Mouse (Mus musculus): ENCODE measurements at regions not wholly inside any gene's neighbourhood (a gene's known extent, or its start where the extent isn't known, plus 50 kb on each side); places are given as distances from the start of the nearest gene placed in this dataset.

DNA sequence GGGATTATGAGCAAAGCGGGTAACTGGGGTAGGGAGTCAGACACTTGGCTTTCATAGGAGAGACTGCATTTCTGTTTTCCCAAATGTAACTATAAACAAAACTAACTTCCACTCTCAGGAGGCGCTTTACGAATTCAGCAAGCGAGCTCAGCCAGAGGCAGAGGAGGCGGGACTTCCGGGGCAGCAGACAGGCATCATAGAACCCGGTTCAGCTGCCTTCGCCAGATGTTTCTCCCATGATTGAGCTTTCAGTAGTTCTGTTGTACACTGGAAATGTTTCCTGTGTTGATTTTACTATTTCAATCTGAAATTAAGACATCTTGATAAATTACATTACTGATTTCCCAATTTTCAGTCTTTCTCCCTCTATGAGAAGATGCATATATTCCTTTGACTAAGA is 92.9 kb downstream of the Zfp365 start:
- CTCF ChIA-PET = no interaction called here

DNA sequence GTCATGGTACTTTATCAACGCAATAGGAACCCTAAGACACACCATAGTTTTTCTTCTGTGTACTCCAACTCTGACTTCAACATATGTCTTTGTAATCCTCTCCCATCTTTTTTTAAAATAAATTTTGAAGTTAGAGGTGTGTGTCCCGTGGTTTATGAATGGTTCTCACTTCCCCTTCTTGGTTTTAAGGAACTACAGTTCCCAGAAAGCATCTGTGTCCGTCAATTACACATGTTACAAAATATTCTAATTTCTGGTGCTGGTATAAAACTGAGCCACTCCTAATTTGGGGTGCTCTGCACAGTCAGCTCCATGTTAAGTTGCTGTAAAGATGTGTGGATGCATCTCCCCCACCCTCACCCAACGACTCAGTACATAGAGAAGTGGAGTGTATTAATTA is 98.6 kb downstream of the Zfp365 start:
- CTCF ChIA-PET = no interaction called here

DNA sequence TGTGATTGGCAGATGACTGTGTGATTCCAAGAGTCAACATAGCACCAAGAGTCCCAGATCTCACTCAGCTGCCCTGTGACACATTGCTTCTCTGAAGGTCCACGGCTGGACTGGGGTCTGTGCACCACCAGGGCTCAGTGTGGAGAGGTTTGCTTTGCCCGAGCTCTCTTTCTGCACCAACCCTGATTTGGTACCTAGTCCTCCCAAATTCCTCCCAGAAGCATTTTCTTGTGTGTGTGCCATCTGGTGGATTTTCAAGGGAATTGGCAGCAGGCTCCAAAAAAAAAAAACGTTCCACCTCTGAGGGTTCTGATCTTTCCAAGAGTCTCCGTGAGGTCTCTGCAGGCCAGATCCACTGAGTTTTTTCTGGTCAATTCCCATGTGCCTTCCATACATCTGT is 107.3 kb downstream of the Zfp365 start:
- CTCF ChIA-PET = interaction anchor here (0.7 kb wide), 1 partner anchor 159 kb away, joined by 3 read pairs; no protein-coding TSS in a partner anchor

DNA sequence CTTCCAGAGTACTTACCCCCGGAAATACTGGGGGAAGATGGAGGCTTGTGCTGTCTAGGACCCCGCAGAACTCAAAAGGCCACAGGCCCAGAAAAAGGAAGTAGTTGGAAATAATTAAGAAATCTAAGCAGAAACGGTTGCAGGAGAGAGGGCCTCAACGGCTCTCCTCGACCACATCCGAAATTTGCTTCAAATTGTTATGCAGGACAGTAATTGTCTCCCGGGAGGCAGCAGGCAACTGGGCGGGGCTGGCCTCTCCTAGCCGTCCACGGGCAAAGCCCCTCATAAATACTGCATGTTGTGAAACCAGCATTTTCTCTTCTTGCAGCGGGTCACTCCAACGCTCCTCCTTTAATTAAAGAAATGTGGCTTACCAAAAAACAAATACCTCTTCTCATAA is 107.8 kb downstream of the Zfp365 start:
- CTCF ChIA-PET = interaction anchor here (0.7 kb wide), 1 partner anchor 159 kb away, joined by 3 read pairs; no protein-coding TSS in a partner anchor

DNA sequence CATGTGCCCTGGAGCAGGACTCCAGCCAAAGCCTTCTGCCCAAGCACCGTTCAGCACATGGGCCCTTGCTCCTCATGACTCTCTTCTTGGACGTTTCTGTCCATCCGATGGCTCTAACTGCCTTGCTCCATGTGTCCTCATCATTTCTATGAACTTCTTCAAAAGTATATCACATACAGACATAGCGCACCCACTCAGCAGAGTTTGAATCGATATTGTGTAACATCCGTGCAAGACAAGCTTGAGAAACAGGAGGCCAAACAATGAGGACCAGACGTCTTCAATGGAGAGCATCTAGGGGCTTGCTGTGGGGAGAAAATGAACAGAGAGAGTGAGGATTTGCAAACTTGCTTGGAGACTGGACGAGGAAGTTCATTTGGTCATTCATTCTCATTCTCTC is 110.3 kb downstream of the Zfp365 start:
- CTCF ChIA-PET = no interaction called here

DNA sequence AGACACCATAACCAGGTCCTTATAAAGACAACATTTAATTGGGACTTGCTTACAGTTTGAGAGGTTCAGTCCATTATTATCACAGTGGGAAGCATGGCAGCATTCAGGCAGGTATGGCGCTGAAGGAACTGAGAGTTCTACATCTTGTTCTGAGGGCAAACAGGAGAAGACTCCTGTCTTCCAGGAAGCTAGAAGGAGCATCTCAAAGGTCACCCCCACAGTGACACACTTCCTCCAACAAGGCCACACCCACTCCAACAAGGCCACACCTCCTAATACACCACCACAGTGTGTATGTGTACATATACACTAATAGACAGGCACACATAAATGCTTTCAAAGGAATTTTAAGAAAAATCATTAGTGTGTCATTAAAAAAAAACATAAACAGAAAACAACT is 110.8 kb downstream of the Zfp365 start:
- CTCF ChIA-PET = no interaction called here

DNA sequence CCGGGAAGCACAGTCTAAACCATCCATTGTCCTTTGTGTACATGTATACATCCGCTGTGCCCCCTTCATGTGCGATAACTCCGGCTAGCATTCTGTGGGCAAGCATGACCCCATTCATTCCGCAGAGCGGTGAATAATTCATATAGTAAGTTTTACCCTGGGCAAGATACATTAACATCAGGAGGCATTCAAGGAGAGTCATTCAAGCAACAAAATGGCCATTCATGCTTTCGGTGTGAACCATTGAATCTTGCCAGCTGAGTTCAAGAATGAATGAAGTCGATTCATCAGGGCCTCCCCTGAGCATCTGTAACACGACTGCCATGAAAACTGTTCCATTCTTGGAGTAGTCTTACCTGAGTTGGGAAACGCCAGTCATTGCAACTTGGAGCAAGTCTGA is 113.5 kb downstream of the Zfp365 start:
- CTCF ChIA-PET = no interaction called here

DNA sequence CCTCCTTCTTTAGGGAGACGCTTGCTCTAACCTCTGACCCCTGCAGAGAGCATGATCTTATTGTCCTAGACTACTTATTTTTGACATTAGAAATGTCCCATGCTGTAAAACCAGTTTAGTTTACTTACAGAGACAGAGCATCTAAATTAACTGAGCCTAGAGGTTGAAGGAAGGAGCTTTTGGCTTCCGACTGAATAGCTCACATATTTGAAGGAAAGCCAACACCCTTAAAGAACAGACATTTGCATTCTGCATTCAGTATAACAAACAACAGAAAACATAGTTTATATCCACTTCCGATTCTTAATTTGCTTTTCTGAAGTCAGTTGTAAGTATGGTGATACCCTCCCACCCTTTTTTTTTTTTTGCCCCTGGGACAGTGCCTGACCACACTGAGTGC is 119.3 kb downstream of the Zfp365 start:
- CTCF ChIA-PET = no interaction called here

DNA sequence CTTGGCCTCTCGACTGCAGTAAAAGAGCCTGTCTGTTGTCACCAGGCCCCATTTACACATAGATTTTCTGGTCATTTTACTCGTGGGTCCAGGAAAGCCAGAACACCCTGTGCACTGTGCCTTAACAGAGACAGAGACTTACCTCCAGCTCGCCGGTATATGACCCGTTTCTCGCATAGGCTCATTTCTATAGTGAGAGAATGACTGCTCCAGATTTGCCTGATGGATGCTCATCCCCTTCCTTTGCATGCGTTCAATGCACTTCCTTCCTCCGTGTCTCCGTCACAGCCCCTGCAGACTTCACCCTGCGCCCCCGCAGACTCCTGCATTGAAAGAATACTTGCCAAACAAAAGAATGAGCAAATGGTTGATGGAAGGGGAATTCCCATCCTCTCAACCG is 122.8 kb downstream of the Zfp365 start:
- CTCF ChIA-PET = no interaction called here

DNA sequence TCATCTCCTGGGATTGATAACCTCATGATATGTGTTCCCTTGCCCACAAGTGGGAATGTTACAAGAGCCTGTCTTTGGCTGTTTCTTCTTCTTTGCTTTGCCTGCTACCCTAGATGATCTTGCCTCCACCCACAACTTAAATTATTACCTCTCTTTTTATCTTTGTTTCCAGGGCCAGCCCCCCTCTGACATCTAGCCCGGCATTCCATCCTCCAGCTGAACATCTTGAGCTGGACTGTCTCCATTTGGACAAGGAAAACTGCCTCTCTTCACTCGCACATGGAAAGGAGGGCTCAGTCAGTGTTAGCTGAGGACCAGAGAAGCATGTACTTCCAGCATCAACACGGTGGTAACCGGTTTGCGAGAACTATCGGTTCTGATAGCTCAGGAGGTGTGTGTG is 124.3 kb downstream of the Zfp365 start:
- CTCF ChIA-PET = no interaction called here

DNA sequence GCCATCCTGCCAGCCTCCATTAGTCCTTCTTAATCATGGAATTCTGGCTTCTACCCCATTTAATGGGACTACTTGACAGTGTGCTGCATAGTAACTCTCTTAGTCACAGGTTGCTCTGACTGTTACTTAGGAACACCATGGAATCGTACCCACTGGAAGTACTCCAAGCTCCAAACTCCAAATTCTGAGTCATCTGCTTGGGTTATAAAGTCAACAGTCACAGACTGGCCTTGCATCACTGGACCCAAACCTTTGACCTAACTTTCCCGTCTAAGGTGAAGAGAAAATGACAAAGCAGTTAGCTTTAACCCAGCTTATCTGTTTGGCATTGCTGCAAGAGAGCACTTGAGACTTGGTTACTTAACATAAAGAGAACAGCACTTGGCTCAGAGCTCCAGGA is 126.9 kb downstream of the Zfp365 start:
- CTCF ChIA-PET = no interaction called here

DNA sequence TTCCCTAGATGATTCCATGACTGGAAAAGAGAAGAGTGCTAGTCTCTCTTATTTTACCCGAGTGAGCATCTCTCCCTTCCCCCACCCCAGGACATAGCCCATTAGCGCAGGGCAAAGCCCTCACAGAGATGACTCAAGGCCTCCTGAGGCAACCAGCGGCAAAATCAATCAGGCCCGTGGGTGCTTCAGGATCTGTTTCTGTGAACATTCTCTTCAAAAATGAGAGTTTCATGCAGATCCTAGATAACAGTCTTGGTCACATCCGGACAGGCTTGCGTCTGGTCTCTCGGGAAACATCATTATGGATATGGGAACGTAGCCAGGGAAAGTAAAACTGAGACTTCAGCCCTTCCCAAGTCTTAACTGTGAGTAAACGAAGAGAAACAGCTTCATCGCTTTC is 134.1 kb downstream of the Zfp365 start:
- CTCF ChIA-PET = no interaction called here

DNA sequence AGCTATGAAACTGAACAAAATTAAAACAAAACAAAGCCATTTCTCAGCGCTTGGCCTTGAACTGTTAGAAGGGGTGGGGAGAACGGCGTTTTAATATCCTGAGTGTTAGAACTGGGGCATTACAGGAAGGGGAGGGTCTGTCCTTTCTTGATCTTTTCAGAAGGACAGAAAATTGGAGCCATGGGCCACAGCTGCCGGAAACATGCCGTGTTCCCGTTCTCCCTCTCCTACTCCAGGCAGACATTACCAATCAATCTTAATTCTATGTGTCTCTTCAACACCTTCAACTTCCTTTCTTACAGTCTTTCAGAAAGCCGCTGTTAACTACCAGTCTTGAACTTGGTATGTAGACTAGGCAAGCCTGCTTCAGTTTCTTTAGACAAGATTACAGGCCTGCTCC is 134.7 kb downstream of the Zfp365 start:
- CTCF ChIA-PET = no interaction called here

DNA sequence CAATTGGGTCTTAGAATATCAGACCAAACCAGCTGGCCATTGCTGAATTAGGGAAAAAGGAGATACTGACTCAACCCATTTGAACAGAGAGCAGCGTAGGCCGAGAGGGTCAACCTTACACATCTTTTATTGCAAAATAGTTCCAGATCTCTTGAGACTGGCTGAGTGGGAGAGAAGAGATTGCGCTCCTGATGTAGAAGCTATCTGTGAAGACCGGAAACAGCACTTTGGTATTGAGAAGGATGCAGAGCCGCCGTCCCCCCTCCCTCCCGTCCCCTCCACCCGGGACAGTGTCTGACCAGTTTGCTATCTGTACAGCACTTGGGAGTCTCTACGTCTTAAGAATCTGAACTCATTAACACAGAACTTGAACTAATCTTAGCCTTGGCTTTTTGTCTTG is 135.6 kb downstream of the Zfp365 start:
- CTCF ChIA-PET = no interaction called here

DNA sequence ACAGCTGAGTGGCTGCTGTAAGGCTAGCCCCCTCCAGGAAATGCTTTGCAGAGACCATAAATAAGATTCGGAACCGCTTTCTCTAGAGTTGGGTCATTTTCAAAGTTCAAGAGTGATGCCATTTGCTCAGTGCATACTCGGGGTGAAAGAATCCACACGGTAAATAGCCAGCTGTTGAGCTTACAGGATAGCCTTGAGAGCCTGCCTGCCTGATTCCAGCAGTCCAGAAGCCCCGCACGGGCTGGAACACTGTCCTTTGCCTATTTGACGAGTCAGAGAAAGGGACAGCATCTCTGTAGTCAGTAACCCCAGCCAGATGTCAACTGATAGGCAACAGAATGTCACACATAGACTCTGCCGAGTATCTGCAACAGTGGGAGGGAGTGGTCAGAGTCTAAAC is 140.7 kb downstream of the Zfp365 start:
- CTCF ChIA-PET = no interaction called here

DNA sequence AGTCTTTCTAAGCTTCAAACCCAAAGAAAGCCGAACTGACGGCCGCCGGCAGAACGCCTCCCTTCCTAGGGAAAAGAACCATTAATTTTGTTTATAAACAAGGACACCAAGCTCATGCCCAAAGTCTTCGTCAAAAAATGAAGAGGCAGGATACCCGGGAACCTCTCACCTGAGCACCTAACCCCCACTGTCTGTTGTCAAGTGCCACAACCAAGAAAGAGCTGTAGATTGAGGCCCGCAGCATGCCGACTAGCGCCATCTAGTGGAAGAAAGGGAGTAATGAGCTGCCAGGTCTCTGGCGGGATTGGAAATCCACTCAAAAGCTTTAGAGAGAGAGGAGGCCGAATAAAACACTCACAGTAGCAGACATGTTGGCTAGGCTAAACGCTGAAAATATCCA is 146.4 kb downstream of the Zfp365 start:
- CTCF ChIA-PET = interaction anchor here (0.6 to 1.9 kb wide), 3 partner anchors 19 to 451 kb away, joined by 3 to 7 read pairs (median 6); no protein-coding TSS in a partner anchor

DNA sequence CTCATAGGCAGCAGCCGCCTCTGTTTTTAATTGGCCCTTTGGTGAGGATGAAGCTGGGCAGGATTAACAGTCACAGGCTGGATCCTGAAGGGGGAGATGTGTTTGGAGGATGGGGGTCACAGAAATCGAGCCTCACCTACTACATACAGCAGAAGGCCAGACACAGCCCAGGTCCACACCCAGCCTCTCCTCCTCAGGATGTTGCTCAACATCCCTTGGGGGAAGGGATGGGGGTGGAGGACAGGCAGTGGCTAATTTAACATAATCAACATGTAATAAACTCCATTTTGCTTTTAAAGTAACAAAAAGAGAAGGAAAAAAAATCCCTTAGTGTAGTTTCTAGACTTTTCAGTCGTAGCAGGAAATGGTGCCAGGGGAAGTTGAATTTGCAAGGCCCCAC is 152.0 kb downstream of the Zfp365 start:
- CTCF ChIA-PET = interaction anchor here (0.5 kb wide), 1 partner anchor 214 kb away, joined by 3 read pairs; no protein-coding TSS in a partner anchor

DNA sequence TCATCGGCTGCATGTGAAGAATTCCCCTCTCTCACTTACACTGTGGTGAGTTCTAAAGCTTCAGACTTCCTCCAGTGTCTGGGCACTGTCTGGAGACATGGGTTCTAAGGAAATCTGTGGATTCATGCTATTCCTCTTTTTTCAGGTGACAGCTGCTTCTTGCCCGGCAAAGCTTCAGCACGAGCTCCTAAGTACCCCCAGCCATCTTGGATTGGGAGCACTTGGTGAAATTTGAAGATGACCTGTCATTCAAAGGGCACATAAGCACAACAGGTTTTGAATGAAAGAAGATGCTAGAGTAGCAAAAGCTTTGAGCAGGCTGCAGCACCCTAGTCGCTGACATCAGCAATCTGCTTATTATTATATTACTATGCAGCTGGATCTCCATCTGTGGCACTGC is 164.3 kb downstream of the Zfp365 start:
- CTCF ChIA-PET = interaction anchor here (1.1 kb wide), 1 partner anchor 18 kb away, joined by 3 read pairs; no protein-coding TSS in a partner anchor

DNA sequence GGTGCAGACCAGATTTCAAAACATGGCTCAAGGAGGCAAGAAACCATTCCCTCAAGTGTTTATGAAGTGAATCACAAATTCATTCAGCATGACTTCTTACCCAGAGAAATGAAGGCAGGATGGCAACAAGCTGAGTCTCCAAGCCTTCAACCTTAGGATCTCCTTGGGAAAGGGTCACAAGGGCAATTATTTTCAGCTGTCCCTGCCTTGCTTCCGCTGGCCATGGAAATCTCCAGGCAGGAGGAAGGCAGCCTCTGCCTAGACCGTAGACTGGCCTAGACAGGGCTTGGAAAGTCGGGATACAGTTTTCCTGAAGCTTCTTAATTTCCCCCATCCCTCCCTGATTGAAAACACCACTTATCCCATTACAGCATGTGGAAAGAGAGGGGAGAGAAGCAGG is 165.0 kb downstream of the Zfp365 start:
- CTCF ChIA-PET = interaction anchor here (1.1 kb wide), 1 partner anchor 19 kb away, joined by 3 read pairs; no protein-coding TSS in a partner anchor

DNA sequence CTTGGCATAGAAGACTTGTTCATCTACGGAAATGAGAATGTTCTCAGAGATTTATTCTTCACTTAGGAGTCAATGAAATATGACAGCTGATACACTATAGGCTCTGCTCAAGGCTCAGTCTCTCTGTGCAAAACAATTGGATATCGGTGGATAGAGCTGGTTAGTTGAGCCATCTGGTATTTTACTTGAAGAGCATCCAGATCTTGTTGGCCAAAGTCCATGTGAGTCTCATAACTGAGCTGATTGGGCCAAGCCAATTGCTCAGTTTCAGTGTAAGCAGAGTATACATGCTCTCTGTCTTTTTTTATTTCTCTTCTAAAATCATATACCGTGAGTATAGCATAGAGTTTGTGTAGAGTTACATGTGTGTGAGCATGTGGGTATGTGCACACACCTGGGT is 166.3 kb downstream of the Zfp365 start:
- CTCF ChIA-PET = no interaction called here

DNA sequence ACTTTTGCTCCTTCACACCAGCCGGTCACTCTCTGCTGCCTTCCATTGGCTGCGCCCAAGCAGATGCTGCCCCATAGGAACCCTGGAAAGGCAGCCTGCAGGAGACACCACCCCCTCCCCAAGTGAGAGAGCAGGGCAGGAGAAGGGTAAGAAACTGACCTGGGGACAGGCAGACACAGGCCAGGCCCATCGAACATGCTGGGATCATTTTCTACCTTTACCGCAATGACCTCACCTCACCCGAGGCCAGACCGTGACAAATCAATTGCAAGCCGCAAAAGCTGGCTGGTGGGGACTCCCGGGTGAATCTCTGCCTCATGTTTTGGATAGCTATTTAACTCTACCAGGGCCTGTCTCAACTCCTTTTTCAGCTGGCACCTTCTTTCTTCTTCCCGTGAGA is 168.9 kb downstream of the Zfp365 start:
- CTCF ChIA-PET = no interaction called here

DNA sequence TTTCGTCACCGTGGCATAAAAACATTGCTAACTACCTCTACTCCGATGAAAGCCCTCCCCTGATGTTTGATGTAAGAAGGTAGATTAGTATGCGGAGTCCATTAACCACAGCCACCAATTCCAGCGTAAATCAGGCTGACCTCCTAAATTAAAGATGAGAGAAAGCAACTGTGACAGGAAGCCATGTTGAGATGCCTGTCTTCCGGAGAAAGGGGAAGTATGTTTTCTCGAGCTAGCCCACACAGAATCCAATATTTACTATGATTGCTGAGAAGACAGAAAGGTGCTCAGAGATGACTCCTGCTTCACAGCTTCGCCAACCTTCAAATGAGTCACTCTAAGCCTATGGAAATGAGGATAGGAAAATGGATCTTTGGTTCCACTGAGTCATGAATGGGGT is 169.6 kb downstream of the Zfp365 start:
- CTCF ChIA-PET = no interaction called here

DNA sequence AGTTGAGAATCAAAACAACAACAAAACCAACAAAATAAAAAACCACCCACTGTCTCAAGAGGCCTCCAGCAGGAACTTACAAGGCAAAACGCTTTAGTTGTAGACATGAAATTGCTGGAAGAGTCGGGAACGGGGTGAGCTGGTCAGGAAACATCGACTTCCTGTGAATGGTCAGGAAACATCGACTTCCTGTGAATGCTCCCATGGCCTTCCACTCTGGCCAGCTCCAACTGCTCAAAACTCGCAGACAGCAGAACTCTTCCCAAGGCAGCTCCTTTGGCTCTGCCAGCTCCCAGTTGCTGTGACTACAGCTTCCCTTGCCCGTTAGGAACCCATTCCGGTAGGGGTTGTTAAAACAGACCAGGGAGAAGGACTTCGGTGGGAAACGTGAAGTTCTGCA is 170.2 kb downstream of the Zfp365 start:
- CTCF ChIA-PET = no interaction called here

DNA sequence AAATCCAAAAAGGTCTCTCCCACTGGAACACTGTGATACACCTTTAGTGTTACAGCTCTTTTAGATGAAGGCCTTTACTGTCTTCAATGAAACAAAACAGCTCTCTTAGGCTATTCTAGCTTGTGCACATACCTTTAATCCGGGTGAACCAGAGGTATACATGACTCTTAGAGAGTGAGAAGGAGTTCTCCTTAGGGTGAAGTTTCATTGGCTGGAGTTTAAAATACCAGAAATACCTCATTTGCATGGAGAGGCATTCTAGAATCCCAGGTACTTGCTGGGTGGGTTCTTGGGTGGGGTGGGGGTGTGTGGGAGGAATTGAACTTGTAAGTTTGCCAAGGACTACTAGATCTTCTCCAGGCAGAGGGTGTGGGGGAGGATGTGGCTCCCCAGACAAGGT is 173.3 kb downstream of the Zfp365 start:
- CTCF ChIA-PET = no interaction called here

DNA sequence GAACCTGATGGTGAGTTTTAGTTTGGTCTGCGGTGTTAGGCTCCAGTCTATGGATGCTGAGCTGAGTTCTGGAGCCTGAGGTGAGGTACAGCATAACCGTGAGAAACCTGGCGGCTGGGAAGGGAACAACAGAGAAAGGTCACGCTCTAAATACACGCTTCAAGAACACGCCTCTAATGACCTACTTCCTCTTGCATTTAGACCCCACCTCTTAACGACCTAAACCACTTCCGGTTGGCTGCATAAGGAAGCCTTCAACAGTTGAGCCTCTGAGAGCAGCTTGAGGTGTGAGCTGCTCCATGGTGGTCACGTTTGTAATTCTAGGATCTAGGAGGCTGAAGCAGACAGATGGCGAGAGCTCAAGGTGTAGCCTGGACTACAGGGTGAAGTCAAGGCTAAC is 175.8 kb downstream of the Zfp365 start:
- CTCF ChIA-PET = no interaction called here

Measured in spleen, embryonic (tissue).